Mouse (Mus musculus) neural tube, embryonic 14.5 days (tissue): ENCODE results near the gene Cd6. TPM values are rescaled to one million over a fixed set of nuclear protein-coding genes. Genes with fewer than 3 reads are reported as not detected.

Experiments
- ATAC-seq: fragments of 200-750 bp; cut with Nextera tagmentation; 2 replicates; pipeline ENCODE4 v1.8.0; 2017; ENCODE audit warnings: low read depth, mild to moderate bottlenecking, moderate TSS enrichment, moderate library complexity
- H3K27ac ChIP-seq: fragments of 300-500 bp; sonication (generic); 2 replicates; pipeline ENCODE4 v1.5.1; 2014; ENCODE audit warnings: low read depth, mild to moderate bottlenecking, control low read depth, low read length, moderate library complexity, mixed read lengths
- H3K27me3 ChIP-seq: fragments of 300-500 bp; sonication (generic); 2 replicates; pipeline ENCODE4 v1.6.1; 2014; ENCODE audit warnings: low read length; ENCODE audit not compliant: control insufficient read depth, insufficient read depth
- H3K36me3 ChIP-seq: fragments of 300-500 bp; sonication (generic); 2 replicates; pipeline ENCODE4 v1.6.1; 2014; ENCODE audit warnings: low read length, mixed read lengths; ENCODE audit not compliant: control insufficient read depth, insufficient read depth
- H3K4me1 ChIP-seq: fragments of 300-500 bp; sonication (generic); 2 replicates; pipeline ENCODE4 v1.6.1; 2014; ENCODE audit warnings: low read length; ENCODE audit not compliant: control insufficient read depth, insufficient read depth
- H3K4me2 ChIP-seq: fragments of 300-500 bp; sonication (generic); 2 replicates; pipeline ENCODE4 v1.6.1; 2014; ENCODE audit warnings: mild to moderate bottlenecking, low read depth, low read length, control low read depth
- H3K4me3 ChIP-seq: fragments of 300-500 bp; sonication (generic); 2 replicates; pipeline ENCODE4 v1.5.1; 2014; ENCODE audit warnings: low read depth, low read length, control low read depth, mixed read lengths
- H3K9ac ChIP-seq: fragments of 300-500 bp; sonication (generic); replicated peaks from 2 replicates; pipeline ENCODE4 v1.6.1; 2014; ENCODE audit warnings: low read depth, mild to moderate bottlenecking, control low read depth, low read length, mixed read lengths
- H3K9me3 ChIP-seq: fragments of 300-500 bp; sonication (generic); 2 replicates; pipeline ENCODE4 v1.6.1; 2016; ENCODE audit warnings: low read length; ENCODE audit not compliant: control insufficient read depth
- WGBS: fragments of 180-500 bp; shearing (Covaris S2); extraction: QIAGEN DNeasy Blood & Tissue Kit; methylation state at CpG from one replicate; pipeline ENCODE4 v1.1.7; 2014; 5-methylcytosine and 5-hydroxymethylcytosine counted together
- polyA plus RNA-seq: library from polyadenylated mRNA; unstranded; fragments of >200 nt; fragmentation: Nextera tagmentation; extraction: Ambion mirVana; gene quantifications from 2 replicates; pipeline ENCODE4 v1.2.1, GENCODE M21; 2014

Gene Cd6
- polyA plus RNA-seq, 1 experiment from 2014 or later: not detected

GRCm38 (mm10) chr19:10821319-10821718, 8.5 kb downstream of the Cd6 start:
- no peaks in the 10 kb centered on the region for H3K36me3 ChIP-seq
- H3K9me3 ChIP-seq: no peaks in the 10 kb centered on the region
- no peak overlapping the region for H3K4me2 ChIP-seq
- WGBS: 53% methylated on average over 7 of the region's 7 CpGs
- H3K4me1 ChIP-seq: no peaks in the 10 kb centered on the region
- H3K4me3 ChIP-seq: no peak overlapping the region
- no peak overlapping the region for H3K27ac ChIP-seq
- ATAC-seq: no peak
- no peaks in the 10 kb centered on the region for H3K27me3 ChIP-seq
- no peak overlapping the region for H3K9ac ChIP-seq

- no peaks in the 10 kb centered on the region for H3K27me3 ChIP-seq
- no peak overlapping the region for H3K4me3 ChIP-seq
- 50% methylated on average over 17 of the region's 17 CpGs for WGBS
- ATAC-seq: no peak
- H3K27ac ChIP-seq: no peak overlapping the region
- H3K9ac ChIP-seq: no peak overlapping the region
- H3K4me1 ChIP-seq: no peaks in the 10 kb centered on the region
- no peaks in the 10 kb centered on the region for H3K9me3 ChIP-seq
- no peak overlapping the region for H3K4me2 ChIP-seq
- H3K36me3 ChIP-seq: no peaks in the 10 kb centered on the region
Measured at GRCm38 (mm10) chr19:10818217-10818946, 11.5 kb downstream of the Cd6 start.

- ATAC-seq: no peak
- H3K4me1 ChIP-seq: no peaks in the 10 kb centered on the region
- no peak overlapping the region for H3K9ac ChIP-seq
- WGBS: 84% methylated on average over 2 of the region's 2 CpGs
- no peaks in the 10 kb centered on the region for H3K9me3 ChIP-seq
- no peaks in the 10 kb centered on the region for H3K36me3 ChIP-seq
- no peak overlapping the region for H3K27ac ChIP-seq
- no peak overlapping the region for H3K4me3 ChIP-seq
- no peak overlapping the region for H3K4me2 ChIP-seq
- H3K27me3 ChIP-seq: no peaks in the 10 kb centered on the region
Measured at GRCm38 (mm10) chr19:10816462-10816861, 13.4 kb downstream of the Cd6 start.

- no peak for ATAC-seq
- 93% methylated on average over 6 of the region's 6 CpGs for WGBS
- Histone ChIP-seq H3K9ac (no peak overlapping the region), H3K4me1 (no peaks in the 10 kb centered on the region), H3K27ac (no peak overlapping the region), H3K4me3 (no peak overlapping the region), H3K36me3 (no peaks in the 10 kb centered on the region), H3K4me2 (no peak overlapping the region), H3K9me3 (no peaks in the 10 kb centered on the region), H3K27me3 (no peaks in the 10 kb centered on the region)
Measured at GRCm38 (mm10) chr19:10815871-10816270, 14.0 kb downstream of the Cd6 start.

GRCm38 (mm10) chr19:10813905-10814304, 16.0 kb downstream of the Cd6 start:
- Histone ChIP-seq H3K27ac (no peak overlapping the region), H3K4me3 (no peak overlapping the region), H3K9me3 (no peaks in the 10 kb centered on the region), H3K4me1 (no peaks in the 10 kb centered on the region), H3K9ac (no peak overlapping the region), H3K27me3 (no peaks in the 10 kb centered on the region), H3K36me3 (no peaks in the 10 kb centered on the region), H3K4me2 (no peak overlapping the region)
- no peak for ATAC-seq
- WGBS: 79% methylated on average over 7 of the region's 7 CpGs

- Histone ChIP-seq H3K9me3 (no peaks in the 10 kb centered on the region), H3K27me3 (no peaks in the 10 kb centered on the region), H3K4me3 (no peak overlapping the region), H3K4me1 (no peaks in the 10 kb centered on the region), H3K9ac (no peak overlapping the region), H3K27ac (no peak overlapping the region), H3K4me2 (no peak overlapping the region), H3K36me3 (no peaks in the 10 kb centered on the region)
- WGBS: 94% methylated on average over 5 of the region's 5 CpGs
- no peak for ATAC-seq
Measured at GRCm38 (mm10) chr19:10813039-10813438, 16.8 kb downstream of the Cd6 start.

- 92% methylated on average over 6 of the region's 6 CpGs for WGBS
- Histone ChIP-seq H3K4me2 (no peak overlapping the region), H3K4me3 (no peak overlapping the region), H3K9ac (no peak overlapping the region), H3K27ac (no peak overlapping the region), H3K27me3 (no peaks in the 10 kb centered on the region), H3K4me1 (no peaks in the 10 kb centered on the region), H3K9me3 (no peaks in the 10 kb centered on the region), H3K36me3 (no peaks in the 10 kb centered on the region)
- no peak for ATAC-seq
Measured at GRCm38 (mm10) chr19:10811471-10811870, 18.4 kb downstream of the Cd6 start.

- Histone ChIP-seq H3K4me1 (no peaks in the 10 kb centered on the region), H3K9ac (no peak overlapping the region), H3K9me3 (no peaks in the 10 kb centered on the region), H3K27ac (no peak overlapping the region), H3K27me3 (no peaks in the 10 kb centered on the region), H3K4me3 (no peak overlapping the region), H3K4me2 (no peak overlapping the region), H3K36me3 (no peaks in the 10 kb centered on the region)
- WGBS: 63% methylated on average over 4 of the region's 4 CpGs
- no peak; the same call in 1 of the 2 replicates for ATAC-seq
Measured at GRCm38 (mm10) chr19:10810176-10810492, 19.7 kb downstream of the Cd6 start.

GRCm38 (mm10) chr19:10809428-10810175, 20.3 kb downstream of the Cd6 start:
- no peaks in the 10 kb centered on the region for H3K4me1 ChIP-seq
- H3K9me3 ChIP-seq: no peaks in the 10 kb centered on the region
- no peak overlapping the region for H3K4me3 ChIP-seq
- H3K27me3 ChIP-seq: no peaks in the 10 kb centered on the region
- H3K9ac ChIP-seq: no peak overlapping the region
- H3K27ac ChIP-seq: no peak overlapping the region
- no peak; the same call in 1 of the 2 replicates for ATAC-seq
- H3K4me2 ChIP-seq: no peak overlapping the region
- WGBS: 79% methylated on average over 11 of the region's 11 CpGs
- H3K36me3 ChIP-seq: no peaks in the 10 kb centered on the region
